Mouse (Mus musculus): Measurements from ENCODE around the gene Ercc6l2.

- TF ChIP-seq CTCF (IDR thresholded peaks at IDR 0.05; ENCODE audit: low read depth): no peak
- no peak for TF ChIP-seq EP300 (IDR thresholded peaks at IDR 0.05; ENCODE audit: low read depth)
Observed at GRCm38 (mm10) chr13:63778925-63779324, 36.1 kb upstream of the Ercc6l2 start.
